Mouse (Mus musculus): Measurements from ENCODE around the gene Phf6. TPM values are rescaled to one million over a fixed set of nuclear protein-coding genes. Genes with fewer than 3 reads are reported as not detected.

Phf6 gene
- total and polyA plus RNA-seq, 3 experiments = 19.8 to 59.7 (median 29.4) TPM

- Histone ChIP-seq H3K9me3 (replicated peaks; ENCODE audit: low read length) (no peaks in the 10 kb centered on the region), H3K4me1 (ENCODE audit: control insufficient read depth in 1 of 2, insufficient read depth in 2 of 2) (no peaks in the 10 kb centered on the region), H3K79me2 (replicated peaks; ENCODE audit: control insufficient read depth, extremely low read depth, insufficient read depth, poor library complexity, severe bottlenecking) (no peaks in the 10 kb centered on the region), H3K36me3 (replicated peaks in 1 of 2; ENCODE audit: control insufficient read depth in 1 of 2, insufficient read depth in 1 of 2, low read length in 1 of 2) (no peaks in the 10 kb centered on the region), H3K27ac (ENCODE audit: insufficient read depth, low read depth) (no peak overlapping the region), H3K4me2 (ENCODE audit: insufficient read depth, low read depth, poor library complexity, severe bottlenecking) (no peak overlapping the region), H3K27me3 (replicated peaks) (no peaks in the 10 kb centered on the region), H3K4me3 (replicated peaks in 1 of 3; ENCODE audit: low read depth in 2 of 3, low read length in 2 of 3, poor library complexity in 1 of 3) (no peak overlapping the region), H3K9ac (ENCODE audit: insufficient read depth, low read depth) (no peak overlapping the region)
- no peak for DNase-seq (ENCODE audit: extremely low read depth)
- TF ChIP-seq TBP (conservative IDR thresholded peaks at IDR 0.05; ENCODE audit: low read depth, low read length) (no peak), NRF1 (IDR thresholded peaks at IDR 0.05; ENCODE audit: low read depth, low read length) (no peak), ZC3H11A (IDR thresholded peaks at IDR 0.05; ENCODE audit: low read depth, low read length) (no peak), PAX5 (IDR thresholded peaks at IDR 0.05; ENCODE audit: low read length) (no peak), HCFC1 (IDR thresholded peaks at IDR 0.05; ENCODE audit: low read depth, low read length) (no peak), POLR2AphosphoS2 (IDR thresholded peaks at IDR 0.05; ENCODE audit: low read depth, low read length) (no peak), SIN3A (IDR thresholded peaks at IDR 0.05; ENCODE audit: low read length) (no peak), RCOR1 (conservative IDR thresholded peaks at IDR 0.05; ENCODE audit: low read depth, low read length) (no peak), UBTF (IDR thresholded peaks at IDR 0.05; ENCODE audit: low read depth, low read length) (no peak), IRF4 (IDR thresholded peaks at IDR 0.05; ENCODE audit: low read depth, low read length) (no peak), ETS1 (conservative IDR thresholded peaks at IDR 0.05; ENCODE audit: low read depth, low read length) (no peak), SMC3 (IDR thresholded peaks at IDR 0.05; ENCODE audit: low read depth, low read length) (no peak), MXI1 (IDR thresholded peaks at IDR 0.05; ENCODE audit: low read depth, low read length) (no peak), ZMIZ1 (IDR thresholded peaks at IDR 0.05; ENCODE audit: low read depth, low read length) (no peak), MAX (IDR thresholded peaks at IDR 0.05; ENCODE audit: low read length) (no peak), EP300 (IDR thresholded peaks at IDR 0.05; ENCODE audit: low read length) (no peak), ELF1 (IDR thresholded peaks at IDR 0.05; ENCODE audit: low read depth, low read length) (no peak), BHLHE40 (IDR thresholded peaks at IDR 0.05; ENCODE audit: low read depth, low read length) (no peak), MAZ (IDR thresholded peaks at IDR 0.05; ENCODE audit: low read depth, low read length) (no peak), KAT2A (IDR thresholded peaks at IDR 0.05; ENCODE audit: insufficient replicate concordance, low read length) (no peak)
- in situ Hi-C loops (cut with MboI; ENCODE audit: low pct_ligation_motif_present, low pct_unique_long_range_greater_than_20kb, low sequenced_read_pairs) (no loop called here), dilution Hi-C loops (cut with MboI; ENCODE audit: extremely low pct_ligation_motif_present, extremely low pct_unique_long_range_greater_than_20kb, low sequenced_read_pairs) (no loop called here)
These were observed 69.3 kb downstream of the Phf6 start for GRCm38 (mm10) chrX:52981378-52981777.
